Mouse (Mus musculus) spleen, postnatal 10 days (tissue): ENCODE data around the gene Csf1.
A peak's percentile ranks its signal among the peaks of the same experiment; 100 is the strongest.

Source experiments
- DNase-seq, 2 experiments: peaks; one replicate each; pipeline ENCODE4 v3.0.0; 2021 to 2022; ENCODE audit warnings: low spot score in 2 of 2

The Csf1 gene

GRCm38 (mm10) chr3:107781304-107781703, 21.0 kb upstream of the Csf1 start:
- DNase-seq: no peak

- DNase-seq: no peak
Measured at GRCm38 (mm10) chr3:107778016-107778415, 17.7 kb upstream of the Csf1 start.

- no peak for DNase-seq
Measured at GRCm38 (mm10) chr3:107776295-107776694, 16.0 kb upstream of the Csf1 start.

GRCm38 (mm10) chr3:107775736-107776135, 15.5 kb upstream of the Csf1 start:
- DNase-seq: no peak

GRCm38 (mm10) chr3:107775056-107775455, 14.8 kb upstream of the Csf1 start:
- no peak for DNase-seq

- DNase-seq: no peak
Measured at GRCm38 (mm10) chr3:107772860-107773259, 12.6 kb upstream of the Csf1 start.

GRCm38 (mm10) chr3:107769692-107770091, 9.4 kb upstream of the Csf1 start:
- DNase-seq: no peak

- DNase-seq: no peak
Measured at GRCm38 (mm10) chr3:107768104-107768989, 8.1 kb upstream of the Csf1 start.

- no peak for DNase-seq
Measured at GRCm38 (mm10) chr3:107766804-107767203, 6.5 kb upstream of the Csf1 start.

- no peak for DNase-seq
Measured at GRCm38 (mm10) chr3:107765979-107766378, 5.7 kb upstream of the Csf1 start.

- DNase-seq: no peak
Measured at GRCm38 (mm10) chr3:107763552-107763951, 3.3 kb upstream of the Csf1 start.

- no peak for DNase-seq
Measured at GRCm38 (mm10) chr3:107761446-107761845, 1.2 kb upstream of the Csf1 start.

GRCm38 (mm10) chr3:107760771-107761170, 502 bp upstream of the Csf1 start:
- DNase-seq: no peak

GRCm38 (mm10) chr3:107758638-107759037, 1.6 kb downstream of the Csf1 start:
- DNase-seq: no peak

- no peak for DNase-seq
Measured at GRCm38 (mm10) chr3:107758176-107758575, 2.1 kb downstream of the Csf1 start.

- DNase-seq: no peak
Measured at GRCm38 (mm10) chr3:107757365-107758129, 2.7 kb downstream of the Csf1 start.

GRCm38 (mm10) chr3:107756481-107756866, 3.8 kb downstream of the Csf1 start:
- DNase-seq: no peak

- no peak for DNase-seq
Measured at GRCm38 (mm10) chr3:107755702-107756480, 4.4 kb downstream of the Csf1 start.

- peak in 1 of 2 experiments; percentile 49 for DNase-seq
Measured at GRCm38 (mm10) chr3:107754632-107755031, 5.6 kb downstream of the Csf1 start.

- DNase-seq: no peak
Measured at GRCm38 (mm10) chr3:107751607-107752006, 8.7 kb downstream of the Csf1 start.

- DNase-seq: no peak
Measured at GRCm38 (mm10) chr3:107750775-107751540, 9.3 kb downstream of the Csf1 start.
